Mouse (Mus musculus): ENCODE data around the gene Gja10.
A peak's percentile ranks its signal among the peaks of the same experiment; 100 is the strongest.

Gene Gja10

DNA sequence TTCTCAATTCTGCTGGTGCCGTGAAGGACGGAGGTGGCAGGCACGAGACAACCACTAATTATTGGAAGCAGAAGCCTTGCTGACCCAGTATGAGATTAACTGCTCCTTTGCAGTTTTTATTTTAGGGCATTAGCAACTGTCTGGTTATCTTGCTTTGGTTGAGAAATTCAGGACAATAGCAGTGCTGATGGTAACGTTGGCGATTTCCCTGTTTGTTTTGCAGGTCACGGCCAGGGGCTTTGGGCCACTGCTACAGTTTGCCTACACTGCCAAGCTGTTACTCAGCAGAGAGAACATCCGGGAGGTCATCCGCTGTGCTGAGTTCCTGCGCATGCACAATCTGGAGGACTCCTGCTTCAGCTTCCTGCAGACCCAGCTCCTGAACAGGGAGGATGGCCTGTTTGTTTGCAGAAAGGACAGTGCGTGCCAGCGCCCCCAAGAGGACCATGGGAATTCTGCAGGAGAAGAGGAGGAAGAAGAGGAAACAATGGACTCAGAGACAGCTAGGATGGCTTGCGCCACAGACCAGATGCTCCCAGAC is 40.9 kb downstream of the Gja10 start:
- DNase-seq (ENCODE audit: low spot score in 2 of 2), result peak; percentile 45 to 61

DNA sequence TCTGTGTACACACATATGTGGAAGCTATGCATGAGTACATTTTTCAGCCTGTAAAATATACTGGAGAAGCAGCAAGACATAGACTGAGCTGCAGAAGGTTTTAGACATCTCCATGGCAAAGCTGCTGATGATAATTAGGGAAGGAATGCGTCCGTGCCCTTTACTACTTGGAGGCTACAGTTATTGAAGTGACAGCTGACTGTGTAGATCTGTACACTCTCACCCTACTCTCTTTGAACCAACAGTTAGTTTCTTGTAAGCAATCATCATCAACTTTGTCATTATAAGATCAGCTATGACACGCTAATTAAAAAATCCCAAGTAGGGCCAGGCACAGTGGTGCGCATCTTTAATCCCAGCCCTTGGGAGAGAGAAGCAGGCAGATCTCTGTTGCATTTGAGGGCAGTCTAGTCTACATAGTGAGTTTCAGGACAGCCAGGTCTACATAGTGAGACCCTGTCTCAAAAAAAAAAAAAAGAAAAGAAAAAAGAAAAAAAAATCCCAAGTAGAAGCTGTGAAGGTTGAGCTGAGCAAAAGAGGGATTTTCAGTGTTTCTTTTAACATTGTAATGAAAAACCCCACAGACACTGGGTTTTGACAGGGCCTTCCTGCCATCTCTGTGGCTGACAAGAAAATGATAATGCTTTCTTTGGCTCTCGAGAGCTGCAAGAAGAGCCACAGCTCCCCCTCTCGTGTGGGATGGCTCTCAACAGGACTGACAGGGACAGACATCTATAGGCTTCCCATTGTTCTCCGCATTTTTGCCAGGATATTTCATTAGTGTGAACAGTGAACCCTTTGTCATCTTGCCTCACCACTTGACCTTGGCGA is 41.6 kb downstream of the Gja10 start:
- peak in 1 of 2 experiments; percentile 29 for DNase-seq (ENCODE audit: low spot score in 2 of 2)

DNA sequence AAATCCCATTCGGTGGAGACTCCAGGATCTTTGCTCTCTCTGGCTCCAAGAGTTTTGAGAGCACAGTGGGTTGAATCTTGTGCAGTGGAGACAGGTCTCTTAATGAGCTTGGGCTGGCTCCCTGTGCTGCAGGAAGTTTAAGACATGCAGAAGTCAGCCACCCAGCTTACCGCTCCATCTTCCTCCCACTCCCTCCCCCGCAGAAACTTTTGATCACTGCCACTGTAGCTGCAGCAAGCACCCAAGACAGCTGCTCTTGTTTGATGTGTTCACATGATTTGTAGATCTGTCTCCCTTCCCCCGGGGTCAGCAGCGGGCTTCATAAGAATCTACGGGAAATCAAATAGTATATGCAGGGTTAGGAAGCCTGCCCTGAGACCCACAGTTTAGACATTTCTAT is 42.3 kb downstream of the Gja10 start:
- DNase-seq (ENCODE audit: low spot score in 2 of 2), result peak in 1 of 2 experiments; percentile 38

DNA sequence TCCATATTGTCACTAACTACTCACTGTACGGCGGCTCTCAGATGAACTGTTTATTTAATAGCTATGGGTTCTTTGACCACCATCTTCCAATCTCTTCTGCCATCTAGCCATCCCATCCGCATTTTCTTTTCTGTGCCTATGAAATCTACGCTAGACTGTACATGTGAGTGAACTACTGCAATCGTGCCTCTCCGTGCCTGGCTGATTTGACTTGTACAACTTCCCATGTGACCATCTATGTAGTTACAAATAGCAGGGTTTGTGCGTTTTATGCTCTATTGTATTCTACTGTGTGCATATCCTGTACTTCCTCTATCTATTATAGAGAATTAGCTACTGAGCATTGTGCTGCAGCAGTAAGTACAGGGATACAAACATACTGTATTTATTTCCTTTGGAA is 47.1 kb downstream of the Gja10 start:
- DNase-seq (ENCODE audit: low spot score in 2 of 2), result no peak

DNA sequence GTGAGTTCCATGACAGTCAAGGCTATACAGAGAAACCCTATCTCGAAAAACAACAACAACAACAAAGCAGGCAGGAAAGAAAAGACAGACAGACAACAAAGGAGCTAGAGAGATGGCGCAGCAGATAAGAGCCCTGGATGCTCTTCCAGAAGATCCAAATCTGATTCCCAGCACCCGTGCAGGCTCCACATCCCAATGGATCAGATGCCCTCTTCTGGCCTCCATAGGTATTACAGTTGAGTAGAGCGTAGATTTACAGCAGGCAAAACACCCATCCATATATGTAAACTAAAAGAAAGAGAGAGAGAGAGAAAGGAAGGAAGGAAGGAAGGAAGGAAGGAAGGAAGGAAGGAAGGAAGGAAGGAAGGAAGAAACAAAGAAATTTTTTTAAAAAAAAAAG is 51.2 kb downstream of the Gja10 start:
- no peak for DNase-seq (ENCODE audit: low spot score in 2 of 2)

DNA sequence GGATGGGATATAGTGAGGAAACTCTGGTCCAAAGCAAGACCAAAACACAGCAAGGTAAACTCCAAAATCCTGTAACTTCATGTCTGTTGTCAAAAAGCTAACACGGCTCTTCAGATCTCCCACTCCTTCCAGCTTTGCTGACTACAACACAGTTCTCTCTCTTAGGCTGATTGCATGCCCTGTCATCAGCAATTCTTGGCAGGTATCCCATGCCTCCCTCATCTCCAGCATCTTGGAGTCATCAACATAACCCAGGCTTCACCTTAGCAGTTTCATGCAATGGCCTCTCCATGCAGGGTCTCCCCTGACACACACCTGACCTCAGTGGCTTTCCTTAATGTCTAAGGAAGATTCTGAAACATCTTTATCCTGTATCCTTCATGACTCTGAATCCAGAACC is 53.4 kb downstream of the Gja10 start:
- DNase-seq (ENCODE audit: low spot score in 2 of 2), result no peak

Measured in right cerebral cortex, adult 2 months (tissue).